9 mouse cellular contexts compared by ENCODE assay signal in genomic region chr6:118574351-118574750, GRCm38 (mm10). TPM values are rescaled to one million over a fixed set of nuclear protein-coding genes. Genes with fewer than 3 reads are reported as not detected.
DNase-seq lines count a peak whose midpoint lies in the region; ATAC-seq lines count a peak whose summit lies in the region.
"Had no signal": no experiment of that assay in that cellular context is flagged by ENCODE, and none has a peak within 500 bp of the region (broad histone marks: within the 10 kb centered on the region; RNA-seq: fewer than 3 reads in every experiment).

No protein-coding gene starts in this region.

- ATAC-seq in hindbrain, embryonic 13.5 days (ENCODE audit: low FRiP score): 0 out of 2 replicates have a peak, but pooled peaks have one; percentile 43

- no peaks in the 10 kb centered on the region for H3K9me3 ChIP-seq in hindbrain, embryonic 13.5 days
- H3K9me3 ChIP-seq in hindbrain, embryonic 10.5 days: no peaks in the 10 kb centered on the region

- peaks cover 6% of the 10 kb centered on the region for H3K4me1 ChIP-seq in hindbrain, embryonic 13.5 days (replicated peaks)
- H3K4me1 ChIP-seq in hindbrain, embryonic 10.5 days (replicated peaks): no peaks in the 10 kb centered on the region

- H3K4me2 ChIP-seq in hindbrain, embryonic 13.5 days: 0 out of 2 replicates have a peak overlapping the region, but pooled peaks have one; percentile 8

- intact Hi-C loops in heart, postnatal 36 days (cut with DNase I): no loop called here

- 74% methylated on average over 6 of the region's 6 CpGs for WGBS in hindbrain, embryonic 13.5 days
- WGBS in hindbrain, embryonic 10.5 days: 89% methylated on average over 6 of the region's 6 CpGs

- no peak for DNase-seq in hindbrain, embryonic 10.5 days (ENCODE audit: low spot score)
- peak; percentile 59 for DNase-seq in MN1 (ENCODE audit: low spot score)
- peak; percentile 83 for DNase-seq in forelimb bud, embryonic 11.5 days (ENCODE audit: low read depth, low spot score)
- peak; percentile 16 to 32 for DNase-seq in kidney, postnatal 4 days
- DNase-seq in right cerebral cortex, postnatal 36 days (ENCODE audit: low spot score in 2 of 2): no peak
- no peak for DNase-seq in layer of hippocampus, adult 18-20 months (ENCODE audit: low spot score in 2 of 2)
- no peak for DNase-seq in heart, postnatal 36 days
- DNase-seq: lung, postnatal 4 days had no signal

- peak overlapping the region; percentile 58 for H3K27ac ChIP-seq in hindbrain, embryonic 13.5 days
- no peak overlapping the region for H3K27ac ChIP-seq in hindbrain, embryonic 10.5 days

- H3K4me3 ChIP-seq in hindbrain, embryonic 13.5 days: no peak overlapping the region
- H3K4me3 ChIP-seq in hindbrain, embryonic 10.5 days: no peak overlapping the region

- H3K9ac ChIP-seq in hindbrain, embryonic 13.5 days: no peak overlapping the region

- H3K36me3 ChIP-seq in hindbrain, embryonic 13.5 days: no peaks in the 10 kb centered on the region
- no peaks in the 10 kb centered on the region for H3K36me3 ChIP-seq in hindbrain, embryonic 10.5 days

- H3K27me3 ChIP-seq in hindbrain, embryonic 13.5 days: no peaks in the 10 kb centered on the region
- no peaks in the 10 kb centered on the region for H3K27me3 ChIP-seq in hindbrain, embryonic 10.5 days (ENCODE audit: insufficient read depth, poor library complexity, severe bottlenecking)

RNA-seq across cellular contexts. Expression of gene Ankrd26, which starts 12.3 kb away (rescaled TPM):
- polyA plus RNA-seq in hindbrain, embryonic 13.5 days (2015; fragmentation: Nextera tagmentation; extraction: Ambion mirVana): 15.3 and 18.0 TPM in 2 replicates
- polyA plus RNA-seq in hindbrain, embryonic 10.5 days (2016; fragmentation: Nextera tagmentation; extraction: Ambion mirVana): 13.0 and 17.4 TPM in 2 replicates
- total RNA-seq in layer of hippocampus, adult 18-20 months (2021): 10 to 100 TPM; 10.1 to 10.2 TPM
- total RNA-seq in heart, postnatal 36 days (2021): 1 to 10 TPM; 1.8 to 2.0 TPM

Comparison
In these comparisons a context has a peak if more than half of its experiments do, and no peak if none do; other contexts are left out.
1. DNase-seq: peak in MN1 (single experiment), forelimb bud, embryonic 11.5 days (single experiment) and kidney, postnatal 4 days (2 of 2); none in hindbrain, embryonic 10.5 days (single experiment), right cerebral cortex, postnatal 36 days (0 of 2), layer of hippocampus, adult 18-20 months (0 of 2) and heart, postnatal 36 days (0 of 2).